Mouse (Mus musculus) lung, adult 2 months (tissue): ENCODE data around the gene Rbp2.

Source experiments
- CTCF ChIP-seq: fragments of 200-500 bp; IDR thresholded peaks from 2 replicates; pipeline ENCODE4 v1.5.1; 2011; ENCODE audit warnings: mild to moderate bottlenecking, low read length, control low read depth; ENCODE audit not compliant: insufficient read depth
- POLR2A ChIP-seq: fragments of 200-500 bp; IDR thresholded peaks from 2 replicates; pipeline ENCODE4 v1.6.1; 2011; ENCODE audit warnings: low read depth, mild to moderate bottlenecking, control low read depth, low read length, borderline replicate concordance; ENCODE audit errors: extremely low read depth

GRCm38 (mm10) chr9:98489532-98489931 is 3.6 kb downstream of the Rbp2 start:
- no peak for TF ChIP-seq CTCF
- no peak for TF ChIP-seq POLR2A
